Mouse (Mus musculus) cerebellum, postnatal 14 days (tissue): ENCODE data around the gene Slc15a4.

Experiments
- DNase-seq, 2 experiments: peaks; one replicate each; pipeline ENCODE4 v3.0.0; 2021; ENCODE audit warnings: mixed read lengths in 2 of 2

Gene Slc15a4

GRCm38 (mm10) chr5:127620371-127620770, 12.3 kb downstream of the Slc15a4 start:
- no peak for DNase-seq

GRCm38 (mm10) chr5:127618834-127619233, 13.9 kb downstream of the Slc15a4 start:
- DNase-seq, result no peak

- DNase-seq, result peak; percentile 99
These were observed 15.6 kb downstream of the Slc15a4 start for GRCm38 (mm10) chr5:127616884-127617635.

GRCm38 (mm10) chr5:127616151-127616550, 16.5 kb downstream of the Slc15a4 start:
- DNase-seq, result no peak

GRCm38 (mm10) chr5:127615459-127615858, 17.2 kb downstream of the Slc15a4 start:
- DNase-seq, result no peak

GRCm38 (mm10) chr5:127612397-127612796, 20.3 kb downstream of the Slc15a4 start:
- DNase-seq, result no peak

GRCm38 (mm10) chr5:127611881-127612280, 20.8 kb downstream of the Slc15a4 start:
- no peak for DNase-seq

GRCm38 (mm10) chr5:127610787-127611509, 21.7 kb downstream of the Slc15a4 start:
- DNase-seq, result peak; percentile 51 to 56

GRCm38 (mm10) chr5:127609191-127609714, 23.4 kb downstream of the Slc15a4 start:
- no peak for DNase-seq

- no peak for DNase-seq
These were observed 25.2 kb downstream of the Slc15a4 start for GRCm38 (mm10) chr5:127607507-127607906.

- no peak for DNase-seq
These were observed 29.7 kb downstream of the Slc15a4 start for GRCm38 (mm10) chr5:127602996-127603395.

GRCm38 (mm10) chr5:127596862-127597261, 35.8 kb downstream of the Slc15a4 start:
- DNase-seq, result no peak

- no peak for DNase-seq
These were observed 37.0 kb downstream of the Slc15a4 start for GRCm38 (mm10) chr5:127595676-127596075.

GRCm38 (mm10) chr5:127592854-127593253, 39.8 kb downstream of the Slc15a4 start:
- peak; percentile 39 to 66 for DNase-seq

- DNase-seq, result no peak
These were observed 40.3 kb downstream of the Slc15a4 start for GRCm38 (mm10) chr5:127592406-127592805.

- DNase-seq, result no peak
These were observed 44.8 kb downstream of the Slc15a4 start for GRCm38 (mm10) chr5:127587854-127588253.

GRCm38 (mm10) chr5:127583658-127584057, 49.0 kb downstream of the Slc15a4 start:
- peak; percentile 39 to 48 for DNase-seq

- peak; percentile 64 to 73 for DNase-seq
These were observed 55.3 kb downstream of the Slc15a4 start for GRCm38 (mm10) chr5:127577419-127577818.

- DNase-seq, result no peak
These were observed 65.4 kb downstream of the Slc15a4 start for GRCm38 (mm10) chr5:127567165-127567741.

- no peak for DNase-seq
These were observed 71.6 kb downstream of the Slc15a4 start for GRCm38 (mm10) chr5:127561086-127561485.

- peak; percentile 21 to 45 for DNase-seq
These were observed 84.6 kb downstream of the Slc15a4 start for GRCm38 (mm10) chr5:127548136-127548535.

GRCm38 (mm10) chr5:127546585-127546991, 86.1 kb downstream of the Slc15a4 start:
- DNase-seq, result peak; percentile 91 to 93
